Mouse (Mus musculus) liver, embryonic 11.5 days (tissue): ENCODE results near the gene Slc15a5. TPM values are rescaled to one million over a fixed set of nuclear protein-coding genes. Genes with fewer than 3 reads are reported as not detected.

Experiments
- ATAC-seq: fragments of 200-750 bp; cut with Nextera tagmentation; replicated peaks from 2 replicates; pipeline ENCODE4 v1.8.0; 2017; ENCODE audit warnings: moderate number of reproducible peaks, mild to moderate bottlenecking, moderate TSS enrichment, moderate library complexity; ENCODE audit not compliant: low FRiP score
- DNase-seq: peaks from one replicate; pipeline ENCODE4 v3.0.0-alpha.2; 2017; ENCODE audit warnings: low spot score
- H3K27ac ChIP-seq: fragments of 300-500 bp; sonication (generic); 2 replicates; pipeline ENCODE4 v1.5.1; 2014; ENCODE audit warnings: mild to moderate bottlenecking, low read depth, low read length, control low read depth
- H3K27me3 ChIP-seq: fragments of 300-500 bp; sonication (generic); replicated peaks from 2 replicates; pipeline ENCODE4 v1.6.1; 2014; ENCODE audit warnings: low read length, mixed read lengths; ENCODE audit not compliant: control insufficient read depth, insufficient read depth
- H3K36me3 ChIP-seq: fragments of 300-500 bp; sonication (generic); 2 replicates; pipeline ENCODE4 v1.6.1; 2014; ENCODE audit warnings: mild to moderate bottlenecking, low read length, moderate library complexity, mixed read lengths; ENCODE audit not compliant: control insufficient read depth, insufficient read depth
- H3K4me1 ChIP-seq: fragments of 300-500 bp; sonication (generic); replicated peaks from 2 replicates; pipeline ENCODE4 v1.6.1; 2014; ENCODE audit warnings: low read length, mixed read lengths; ENCODE audit not compliant: control insufficient read depth, insufficient read depth
- H3K4me2 ChIP-seq: fragments of 300-500 bp; sonication (generic); 2 replicates; pipeline ENCODE4 v1.6.1; 2014; ENCODE audit warnings: mild to moderate bottlenecking, control low read depth, moderate library complexity
- H3K4me3 ChIP-seq: fragments of 300-500 bp; sonication (generic); 2 replicates; pipeline ENCODE4 v1.5.1; 2014; ENCODE audit warnings: low read depth, low read length, control low read depth
- H3K9ac ChIP-seq: fragments of 300-500 bp; sonication (generic); 2 replicates; pipeline ENCODE4 v1.6.1; 2014; ENCODE audit warnings: low read depth, low read length, control low read depth
- H3K9me3 ChIP-seq: fragments of 300-500 bp; sonication (generic); 2 replicates; pipeline ENCODE4 v1.6.1; 2016; ENCODE audit warnings: low read length, inconsistent platforms, mixed read lengths; ENCODE audit not compliant: control insufficient read depth
- WGBS: fragments of 180-500 bp; shearing (Covaris S2); extraction: QIAGEN DNeasy Blood & Tissue Kit; methylation state at CpG from one replicate; pipeline ENCODE4 v1.1.7; 2014; 5-methylcytosine and 5-hydroxymethylcytosine counted together
- polyA plus RNA-seq: library from polyadenylated mRNA; unstranded; fragments of >200 nt; fragmentation: Nextera tagmentation; extraction: Ambion mirVana; gene quantifications from 2 replicates; pipeline ENCODE4 v1.2.1, GENCODE M21; 2014

Gene Slc15a5
- not detected in 2 replicates for polyA plus RNA-seq

DNA sequence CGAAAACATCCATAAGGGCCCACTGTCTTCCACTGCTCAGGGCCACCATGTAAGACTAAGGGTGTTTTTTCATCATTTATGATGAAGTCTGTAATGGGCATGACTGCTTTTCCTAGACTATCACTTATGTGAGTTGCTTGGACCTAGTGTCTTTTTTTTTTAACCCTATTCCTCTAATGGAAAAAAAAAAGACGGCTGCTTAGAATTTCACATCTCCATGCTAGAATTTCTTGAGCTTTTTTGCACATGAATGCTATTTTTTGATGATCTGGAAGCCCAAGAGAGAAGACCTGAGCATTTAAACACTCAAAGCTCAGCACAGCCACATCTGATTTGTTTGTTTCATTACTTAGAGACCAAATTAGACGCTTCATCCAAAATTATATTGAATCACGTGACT is at the start of gene Slc15a5:
Slc15a5 (minus strand) TSS at position 101 of the 400 bp plus-strand sequence.
- H3K4me1 ChIP-seq = no peaks in the 10 kb centered on the region
- no peaks in the 10 kb centered on the region for H3K36me3 ChIP-seq
- DNase-seq (no peak), ATAC-seq (no peak)
- H3K4me3 ChIP-seq = no peak within 1 kb of the TSS
- H3K9me3 ChIP-seq = no peaks in the 10 kb centered on the region
- no peak within 1 kb of the TSS for H3K9ac ChIP-seq
- H3K27ac ChIP-seq = no peak within 1 kb of the TSS
- WGBS = 87% methylated on average over 4 of the region's 4 CpGs
- no peak within 1 kb of the TSS for H3K4me2 ChIP-seq
- no peaks in the 10 kb centered on the region for H3K27me3 ChIP-seq

DNA sequence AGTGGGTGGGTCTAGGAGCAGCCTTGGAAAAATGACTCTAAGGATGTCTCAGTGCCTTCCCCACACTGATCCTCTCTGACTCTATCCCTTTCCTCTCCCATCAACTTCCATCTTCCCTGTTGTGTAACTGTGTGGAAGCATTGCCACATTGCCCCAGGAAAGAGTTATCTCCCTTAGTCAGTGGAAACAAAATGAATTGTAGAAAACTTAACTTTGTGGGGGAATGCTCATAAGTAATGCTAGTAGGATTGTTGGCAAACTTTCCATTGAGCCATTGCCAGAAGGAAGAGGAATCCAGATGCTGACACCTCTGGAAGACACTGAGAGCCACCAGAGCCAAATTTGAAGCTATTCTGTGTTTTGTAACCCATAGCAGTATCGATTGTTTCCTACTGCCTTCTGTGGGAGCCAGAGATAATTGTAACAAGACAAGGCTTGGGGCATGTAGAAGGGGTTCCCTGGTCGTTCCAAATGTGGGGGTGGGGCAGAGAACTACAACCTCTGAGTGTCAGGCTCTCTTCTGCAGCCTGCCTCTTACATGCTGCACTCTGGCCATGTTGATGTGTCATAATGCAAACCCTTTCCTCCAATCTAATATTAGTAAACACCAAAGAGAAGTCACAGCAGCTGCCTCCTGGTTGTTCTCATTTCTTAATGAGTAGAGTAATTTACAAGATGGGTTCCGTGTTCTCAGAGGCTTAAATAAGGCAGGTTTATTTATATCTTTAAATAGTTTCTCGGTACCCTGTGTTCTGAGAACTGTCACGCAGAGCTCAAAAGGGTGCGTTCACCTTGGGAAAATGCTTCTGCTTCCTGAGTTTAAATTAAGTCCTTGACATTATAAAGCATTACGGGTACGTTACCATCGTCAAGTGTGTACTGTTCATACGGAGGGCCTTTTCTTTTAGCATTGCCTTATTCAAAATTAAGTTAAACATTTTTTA is 48.9 kb upstream of the Slc15a5 start:
- no peaks in the 10 kb centered on the region for H3K36me3 ChIP-seq
- no peaks in the 10 kb centered on the region for H3K9me3 ChIP-seq
- H3K4me1 ChIP-seq = no peaks in the 10 kb centered on the region
- H3K4me2 ChIP-seq = no peak overlapping the region
- H3K27ac ChIP-seq = no peak overlapping the region
- 83% methylated on average over 10 of the region's 10 CpGs for WGBS
- no peak overlapping the region for H3K9ac ChIP-seq
- DNase-seq (no peak), ATAC-seq (no peak)
- H3K27me3 ChIP-seq = no peaks in the 10 kb centered on the region
- no peak overlapping the region for H3K4me3 ChIP-seq

DNA sequence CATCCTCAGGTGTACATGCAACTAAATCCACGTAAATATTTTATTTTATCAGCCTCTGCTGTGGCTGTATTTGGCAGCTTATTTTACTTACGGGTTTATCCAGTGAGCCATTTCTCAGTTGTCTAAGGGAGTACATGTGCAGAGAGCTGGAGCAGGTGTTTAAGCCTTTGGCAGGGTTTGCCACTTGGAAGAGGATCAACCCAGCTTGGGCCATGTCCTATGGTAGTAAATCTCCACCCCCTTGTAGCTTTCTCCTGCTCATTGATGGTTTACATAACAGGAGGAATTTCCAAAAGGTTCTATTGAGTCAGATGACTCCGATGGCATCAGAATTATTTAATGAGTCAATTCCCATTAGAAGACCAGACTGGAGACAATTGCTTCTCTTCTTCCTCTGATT is 37.8 kb upstream of the Slc15a5 start:
- Histone ChIP-seq H3K4me2 (no peak overlapping the region), H3K36me3 (no peaks in the 10 kb centered on the region), H3K9ac (no peak overlapping the region), H3K27me3 (no peaks in the 10 kb centered on the region), H3K27ac (no peak overlapping the region), H3K9me3 (no peaks in the 10 kb centered on the region), H3K4me3 (no peak overlapping the region), H3K4me1 (no peaks in the 10 kb centered on the region)
- DNase-seq (no peak), ATAC-seq (no peak)
- 89% methylated on average over 3 of the region's 3 CpGs for WGBS

DNA sequence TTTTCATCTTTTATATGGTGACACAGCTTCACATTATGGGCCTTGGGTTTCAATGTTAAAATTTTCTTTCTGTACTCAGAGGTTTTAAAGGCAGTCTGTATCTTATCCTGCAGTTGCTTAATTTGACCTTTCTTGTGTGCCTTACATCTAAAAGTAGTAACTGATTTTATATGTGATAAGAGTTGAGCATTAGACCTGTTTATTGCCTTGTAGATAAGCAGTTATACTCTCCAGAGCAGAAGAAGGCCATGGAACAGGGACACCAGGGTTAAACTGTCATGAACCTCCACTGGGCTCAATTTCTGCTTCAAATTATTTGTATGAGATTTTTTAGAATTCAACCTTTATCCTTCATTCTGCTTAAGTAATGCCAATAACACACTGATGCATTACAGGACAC is 24.8 kb upstream of the Slc15a5 start:
- Histone ChIP-seq H3K4me2 (no peak overlapping the region), H3K9ac (no peak overlapping the region), H3K36me3 (no peaks in the 10 kb centered on the region), H3K27ac (no peak overlapping the region), H3K4me3 (no peak overlapping the region), H3K9me3 (no peaks in the 10 kb centered on the region), H3K4me1 (no peaks in the 10 kb centered on the region), H3K27me3 (no peaks in the 10 kb centered on the region)
- DNase-seq = no peak
- no peak for ATAC-seq

DNA sequence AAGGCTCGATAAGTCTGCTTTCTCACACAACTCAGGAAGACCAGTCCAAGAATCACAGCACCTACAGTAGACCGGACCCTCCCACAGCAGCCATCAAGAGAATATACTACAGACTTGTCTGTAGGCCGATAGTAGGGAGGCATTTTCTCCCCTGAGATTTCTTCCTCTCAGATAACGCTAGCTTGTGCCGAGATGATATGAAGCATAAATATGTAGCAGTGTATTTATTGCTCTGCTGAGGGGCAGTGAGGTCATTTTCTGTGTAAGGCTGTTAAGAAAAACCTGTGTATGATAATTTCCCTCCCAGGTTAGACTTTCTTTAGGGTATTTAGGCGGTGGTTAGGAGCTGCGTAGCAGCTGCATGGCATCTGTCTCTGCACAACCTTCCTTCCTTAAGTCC is 23.2 kb upstream of the Slc15a5 start:
- Histone ChIP-seq H3K27me3 (no peaks in the 10 kb centered on the region), H3K4me3 (no peak overlapping the region), H3K4me1 (no peaks in the 10 kb centered on the region), H3K27ac (no peak overlapping the region), H3K4me2 (no peak overlapping the region), H3K36me3 (no peaks in the 10 kb centered on the region), H3K9me3 (no peaks in the 10 kb centered on the region), H3K9ac (no peak overlapping the region)
- no peak for ATAC-seq
- WGBS = 72% methylated on average over 7 of the region's 7 CpGs
- no peak for DNase-seq

DNA sequence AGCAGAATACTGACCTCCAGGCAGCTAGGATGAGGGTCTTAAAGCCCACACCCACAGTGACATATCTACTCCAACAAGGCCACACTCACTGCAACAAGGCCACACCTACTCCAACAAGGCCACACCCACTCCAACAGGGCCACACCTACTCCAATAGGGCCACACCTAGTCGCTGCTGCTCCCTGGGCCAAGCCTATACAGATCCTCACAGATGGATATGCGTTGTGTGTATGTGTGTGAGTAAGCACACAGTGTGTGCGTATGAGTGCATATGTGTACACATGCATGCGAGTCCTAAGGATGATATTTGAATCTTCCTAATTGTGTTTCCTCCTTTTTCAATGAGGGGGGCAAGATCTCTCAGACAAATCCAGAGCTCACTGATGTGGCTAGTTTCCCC is 22.1 kb upstream of the Slc15a5 start:
- ATAC-seq = peak; percentile 36; the same call in 1 of the 2 replicates
- 82% methylated on average over 4 of the region's 4 CpGs for WGBS
- Histone ChIP-seq H3K27ac (no peak overlapping the region), H3K9me3 (no peaks in the 10 kb centered on the region), H3K4me1 (no peaks in the 10 kb centered on the region), H3K4me2 (no peak overlapping the region), H3K9ac (no peak overlapping the region), H3K27me3 (no peaks in the 10 kb centered on the region), H3K4me3 (no peak overlapping the region), H3K36me3 (no peaks in the 10 kb centered on the region)
- no peak for DNase-seq

DNA sequence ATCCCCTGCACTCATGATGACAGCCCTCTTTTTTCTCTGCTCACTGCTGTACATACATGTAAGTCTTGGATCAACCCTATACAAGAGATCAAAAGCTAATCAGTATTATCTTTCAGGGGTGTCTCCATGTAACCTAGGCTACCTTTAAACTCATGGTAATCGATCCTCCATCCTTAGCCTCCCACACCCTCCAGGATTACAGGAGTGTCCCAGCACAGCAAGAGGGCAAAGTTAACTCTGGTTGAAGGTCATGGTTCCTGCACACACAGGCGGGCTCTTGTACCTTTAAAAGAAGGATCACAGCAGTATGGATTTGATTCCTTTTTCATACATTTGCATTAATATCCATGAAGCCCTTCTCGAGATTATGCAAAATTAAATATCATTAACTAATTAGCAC is 19.9 kb upstream of the Slc15a5 start:
- H3K4me1 ChIP-seq = no peaks in the 10 kb centered on the region
- no peak overlapping the region for H3K9ac ChIP-seq
- H3K4me3 ChIP-seq = no peak overlapping the region
- no peak overlapping the region for H3K4me2 ChIP-seq
- ATAC-seq (0 out of 2 replicates have a peak, but pooled peaks have one; percentile 26), DNase-seq (no peak)
- 72% methylated on average over 3 of the region's 3 CpGs for WGBS
- H3K27me3 ChIP-seq = no peaks in the 10 kb centered on the region
- no peaks in the 10 kb centered on the region for H3K36me3 ChIP-seq
- H3K9me3 ChIP-seq = no peaks in the 10 kb centered on the region
- H3K27ac ChIP-seq = no peak overlapping the region

DNA sequence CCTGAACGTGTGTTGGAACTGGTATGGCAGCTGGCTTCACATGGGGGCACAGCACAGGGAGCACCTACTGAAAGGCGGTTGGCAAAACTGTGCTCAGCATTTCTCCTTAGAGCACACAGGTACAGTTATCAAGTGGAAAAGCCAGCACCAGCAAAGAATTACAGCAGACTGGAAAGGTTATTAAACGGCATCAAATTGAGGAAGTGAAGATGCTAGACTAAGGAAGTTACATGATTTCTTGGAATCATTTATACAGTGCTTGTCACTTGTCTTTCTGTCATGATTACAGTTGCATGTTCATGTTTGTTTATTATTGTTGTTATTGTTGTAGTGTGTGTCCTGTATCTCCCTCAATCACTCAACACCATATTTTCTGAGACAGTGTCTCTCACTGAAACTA is 15.3 kb upstream of the Slc15a5 start:
- WGBS = 67% methylated on average over 3 of the region's 3 CpGs
- Histone ChIP-seq H3K4me3 (no peak overlapping the region), H3K4me2 (no peak overlapping the region), H3K27ac (no peak overlapping the region), H3K36me3 (no peaks in the 10 kb centered on the region), H3K9me3 (no peaks in the 10 kb centered on the region), H3K4me1 (no peaks in the 10 kb centered on the region), H3K27me3 (no peaks in the 10 kb centered on the region), H3K9ac (no peak overlapping the region)
- ATAC-seq (no peak), DNase-seq (no peak)

DNA sequence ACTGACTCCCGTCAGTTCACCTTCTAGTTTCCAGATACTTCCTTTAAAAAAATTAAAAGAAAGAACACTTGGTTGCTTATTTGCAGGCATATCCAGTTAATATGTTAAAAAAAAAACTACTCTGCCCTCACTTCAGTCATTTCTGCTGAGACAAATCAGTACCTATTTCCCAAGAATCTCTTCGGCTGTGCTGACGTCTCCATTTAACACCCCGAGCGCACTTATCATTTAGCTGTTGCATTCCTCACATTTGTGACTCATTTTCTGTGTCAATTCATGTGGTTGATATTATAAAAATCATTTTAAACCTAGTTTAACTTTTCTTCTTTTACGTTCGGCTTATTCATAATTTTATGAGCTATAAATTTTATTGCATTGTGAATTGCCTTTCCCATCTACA is 12.7 kb upstream of the Slc15a5 start:
- Histone ChIP-seq H3K27ac (no peak overlapping the region), H3K9me3 (no peaks in the 10 kb centered on the region), H3K4me1 (no peaks in the 10 kb centered on the region), H3K27me3 (no peaks in the 10 kb centered on the region), H3K4me2 (no peak overlapping the region), H3K4me3 (no peak overlapping the region), H3K9ac (no peak overlapping the region), H3K36me3 (no peaks in the 10 kb centered on the region)
- DNase-seq = no peak
- no peak for ATAC-seq
- 87% methylated on average over 7 of the region's 7 CpGs for WGBS
